Mouse (Mus musculus) erythroblast, embryonic 14.5 days (primary cell): ENCODE measurements around the gene Aimp2. TPM values are rescaled to one million over a fixed set of nuclear protein-coding genes. Genes with fewer than 3 reads are reported as not detected.
A peak's percentile ranks its signal among the peaks of the same experiment; 100 is the strongest.

ENCODE experiments used
- H3K27me3 ChIP-seq: 2 replicates; pipeline ENCODE4 v1.6.1; 2012; ENCODE audit warnings: inconsistent platforms; ENCODE audit not compliant: control insufficient read depth
- H3K36me3 ChIP-seq: 2 replicates; pipeline ENCODE4 v1.6.1; 2012; ENCODE audit warnings: mild to moderate bottlenecking, inconsistent platforms; ENCODE audit not compliant: control insufficient read depth
- H3K4me1 ChIP-seq: 2 replicates; pipeline ENCODE4 v1.6.1; 2012; ENCODE audit warnings: inconsistent platforms; ENCODE audit not compliant: control insufficient read depth
- H3K4me3 ChIP-seq: replicated peaks from 2 replicates; pipeline ENCODE3; 2012; ENCODE audit warnings: moderate library complexity, mild to moderate bottlenecking, inconsistent platforms
- H3K9me3 ChIP-seq: 2 replicates; pipeline ENCODE4 v1.6.1; 2012; ENCODE audit warnings: low read length, inconsistent platforms, mixed read lengths; ENCODE audit not compliant: control insufficient read depth
- GATA1 ChIP-seq: IDR thresholded peaks from 2 replicates; pipeline ENCODE4 v1.6.1; 2012; ENCODE audit warnings: low read length, inconsistent platforms, mixed read lengths
- TAL1 ChIP-seq: IDR thresholded peaks from 3 replicates; pipeline ENCODE4 v1.6.1; 2012; ENCODE audit warnings: low read length, inconsistent platforms, mixed read lengths
- polyA plus RNA-seq: library from polyadenylated mRNA; stranded (reverse); fragments of >175 nt; gene quantifications from 2 replicates; pipeline ENCODE4 v1.2.3, GENCODE M21; 2012

Aimp2 gene
- polyA plus RNA-seq, 1 experiment = 6.0 TPM

DNA sequence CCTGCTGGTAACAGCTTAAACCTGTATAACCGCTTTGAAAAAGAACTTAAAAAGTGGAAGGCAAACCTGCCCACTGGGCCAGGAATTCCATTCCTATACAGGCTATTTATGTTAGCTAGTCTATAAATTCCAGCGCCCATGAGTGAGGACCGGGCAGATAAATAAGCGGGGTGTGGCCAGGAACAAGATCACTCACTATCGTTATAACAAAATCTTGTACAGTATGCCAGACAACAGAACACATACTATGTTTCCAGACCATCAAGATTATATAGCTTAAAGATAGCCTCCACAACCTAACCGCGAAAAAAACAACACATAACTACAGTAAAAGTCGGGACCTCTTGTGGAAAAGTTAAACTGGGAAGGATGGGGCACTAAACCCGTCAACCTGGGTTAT is 721 bp downstream of the Aimp2 start:
- Histone ChIP-seq H3K4me1 (peaks cover 57% of the 10 kb centered on the region), H3K9me3 (no peaks in the 10 kb centered on the region), H3K4me3 (peak overlapping the region; percentile 77), H3K27me3 (no peaks in the 10 kb centered on the region), H3K36me3 (peaks cover 66% of the 10 kb centered on the region)
- TF ChIP-seq GATA1 (no peak), TAL1 (no peak)

DNA sequence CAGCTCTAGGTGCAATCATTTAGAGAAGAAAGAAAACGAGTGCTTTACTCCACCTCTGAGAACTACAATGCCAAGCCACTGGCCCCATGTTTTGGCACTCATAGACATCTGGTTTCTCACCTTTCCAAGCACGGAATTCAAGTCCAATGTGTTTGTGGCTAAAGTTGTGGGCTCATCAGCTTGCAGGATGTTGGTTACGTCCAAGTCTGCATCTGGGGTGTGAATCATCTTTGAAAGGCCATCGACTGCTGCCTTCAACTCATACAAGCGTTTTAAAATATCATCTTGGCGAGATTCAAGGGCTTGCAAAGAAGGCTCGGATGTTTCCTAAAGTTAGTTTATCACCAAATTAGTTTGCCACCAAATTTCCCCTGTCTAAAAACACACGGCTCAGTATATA is 3.2 kb downstream of the Aimp2 start:
- Histone ChIP-seq H3K4me3 (no peak overlapping the region), H3K27me3 (no peaks in the 10 kb centered on the region), H3K36me3 (peaks cover 69% of the 10 kb centered on the region), H3K9me3 (no peaks in the 10 kb centered on the region), H3K4me1 (peaks cover 70% of the 10 kb centered on the region)
- TF ChIP-seq TAL1 (no peak), GATA1 (no peak)

DNA sequence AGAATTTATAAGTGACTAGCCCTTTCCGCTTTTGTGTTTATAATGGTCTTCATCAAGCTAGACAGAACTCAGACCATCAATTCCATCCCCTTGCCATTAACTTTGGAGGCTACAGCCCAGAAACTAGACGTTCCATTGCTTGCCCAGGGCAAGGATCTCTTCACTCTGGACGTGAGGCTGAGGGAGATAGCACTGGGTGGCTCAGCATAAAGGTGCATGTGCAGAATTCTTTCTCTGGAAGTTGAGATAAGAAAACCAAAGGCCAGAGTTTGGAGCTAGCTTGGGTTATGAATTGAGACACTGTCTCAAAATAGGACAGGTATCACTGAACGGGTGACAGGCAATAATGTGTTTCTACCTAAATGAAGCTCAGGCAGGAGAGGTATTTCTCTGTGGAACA is 5.8 kb downstream of the Aimp2 start:
- no peaks in the 10 kb centered on the region for H3K9me3 ChIP-seq

DNA sequence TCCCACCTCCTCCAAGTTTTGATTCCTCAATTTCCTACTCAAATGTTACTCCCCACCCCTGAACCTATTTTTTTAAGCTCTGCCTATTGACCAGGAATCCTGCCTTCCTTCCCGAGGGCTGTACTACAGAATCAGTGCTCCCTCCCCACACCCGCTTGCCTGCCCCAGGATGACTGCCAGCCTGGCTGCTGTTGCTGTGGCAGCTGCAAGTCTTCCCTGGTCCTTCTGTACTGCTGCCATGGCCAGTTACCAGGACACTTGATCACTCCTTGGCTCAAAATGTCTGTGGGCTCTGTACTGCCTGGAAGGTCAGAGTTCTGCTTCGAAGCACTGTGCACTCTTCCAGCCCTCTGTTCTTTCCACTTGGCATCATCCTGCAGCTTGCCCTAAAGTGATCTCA is 7.5 kb downstream of the Aimp2 start:
- Histone ChIP-seq H3K36me3 (peaks cover 100% of the 10 kb centered on the region), H3K4me1 (peaks cover 40% of the 10 kb centered on the region), H3K27me3 (no peaks in the 10 kb centered on the region), H3K4me3 (no peak overlapping the region), H3K9me3 (no peaks in the 10 kb centered on the region)
- TF ChIP-seq GATA1 = no peak
- TF ChIP-seq TAL1 = no peak

More for the DNA sequence above, 5.8 kb downstream of the Aimp2 start:
- no peaks in the 10 kb centered on the region for H3K27me3 ChIP-seq
- H3K4me1 ChIP-seq = peaks cover 54% of the 10 kb centered on the region
- no peak overlapping the region for H3K4me3 ChIP-seq
- peaks cover 95% of the 10 kb centered on the region for H3K36me3 ChIP-seq
- TF ChIP-seq TAL1 (no peak), GATA1 (no peak)

DNA sequence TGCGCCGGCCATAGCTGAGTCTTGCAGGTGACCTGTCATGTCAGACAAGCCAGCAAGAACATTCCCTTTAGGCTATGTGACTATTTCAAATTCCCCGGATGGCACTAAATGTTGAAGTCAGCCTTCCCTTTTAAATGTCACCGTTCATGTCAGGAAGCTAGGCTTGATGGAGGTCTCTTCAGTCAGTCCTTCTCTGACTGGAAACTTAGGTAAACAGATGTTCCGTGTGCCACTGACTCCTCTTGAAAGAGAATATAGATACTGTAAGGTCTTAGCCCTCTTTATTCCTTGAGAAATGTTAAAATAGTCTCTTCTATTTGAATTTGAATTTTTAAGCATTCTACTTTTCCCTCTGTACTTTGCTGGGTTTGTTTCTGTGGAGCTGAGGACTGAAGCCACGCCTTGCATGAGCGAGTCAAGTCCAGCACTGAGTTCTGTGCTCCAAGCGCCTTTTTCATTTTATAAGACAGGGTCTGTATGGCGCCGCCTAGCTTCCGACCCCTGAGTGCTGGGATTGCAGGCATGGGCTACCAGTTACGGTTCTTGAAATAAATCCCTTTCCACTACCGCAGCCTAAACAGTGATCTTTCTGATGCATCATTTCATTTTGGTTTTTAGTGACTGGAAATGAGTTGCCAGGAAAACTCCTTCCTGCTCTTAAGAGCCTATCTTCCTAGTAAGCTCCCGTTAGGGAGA is 11.9 kb downstream of the Aimp2 start, which contains the start of gene Ankrd61:
Ankrd61 (minus strand) TSS at position 51 of the 696 bp plus-strand sequence.
- TF ChIP-seq TAL1 (no peak), GATA1 (no peak)

DNA sequence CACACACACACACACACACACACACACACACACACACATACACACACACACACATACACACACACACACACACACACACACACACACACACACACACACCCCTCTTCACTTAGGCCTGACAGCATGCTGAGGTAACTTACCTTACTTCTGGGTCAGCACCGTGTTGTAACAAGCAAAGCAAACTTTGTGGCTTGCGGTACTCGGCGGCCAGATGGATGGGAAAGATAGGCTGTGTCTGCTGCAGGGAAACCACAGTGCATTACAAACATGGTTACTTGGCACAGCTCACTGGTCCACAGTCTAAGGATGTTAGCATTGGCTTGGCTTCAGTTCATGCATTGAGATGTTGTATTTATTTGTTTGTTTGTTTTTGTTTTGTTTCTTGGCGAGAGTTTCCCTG is 16.3 kb downstream of the Aimp2 start:
- Histone ChIP-seq H3K9me3 (no peaks in the 10 kb centered on the region), H3K4me1 (peaks cover 24% of the 10 kb centered on the region), H3K4me3 (no peak overlapping the region), H3K36me3 (peaks cover 100% of the 10 kb centered on the region), H3K27me3 (no peaks in the 10 kb centered on the region)
- TF ChIP-seq GATA1 (peak; percentile 24; the same call in 1 of the 2 replicates), TAL1 (no peak)

More for the DNA sequence above, 11.9 kb downstream of the Aimp2 start, which contains the start of gene Ankrd61:
- H3K4me3 ChIP-seq = no peak within 1 kb of the TSS
- peaks cover 20% of the 10 kb centered on the region for H3K4me1 ChIP-seq
- H3K36me3 ChIP-seq = peaks cover 100% of the 10 kb centered on the region
- H3K27me3 ChIP-seq = no peaks in the 10 kb centered on the region
- no peaks in the 10 kb centered on the region for H3K9me3 ChIP-seq

DNA sequence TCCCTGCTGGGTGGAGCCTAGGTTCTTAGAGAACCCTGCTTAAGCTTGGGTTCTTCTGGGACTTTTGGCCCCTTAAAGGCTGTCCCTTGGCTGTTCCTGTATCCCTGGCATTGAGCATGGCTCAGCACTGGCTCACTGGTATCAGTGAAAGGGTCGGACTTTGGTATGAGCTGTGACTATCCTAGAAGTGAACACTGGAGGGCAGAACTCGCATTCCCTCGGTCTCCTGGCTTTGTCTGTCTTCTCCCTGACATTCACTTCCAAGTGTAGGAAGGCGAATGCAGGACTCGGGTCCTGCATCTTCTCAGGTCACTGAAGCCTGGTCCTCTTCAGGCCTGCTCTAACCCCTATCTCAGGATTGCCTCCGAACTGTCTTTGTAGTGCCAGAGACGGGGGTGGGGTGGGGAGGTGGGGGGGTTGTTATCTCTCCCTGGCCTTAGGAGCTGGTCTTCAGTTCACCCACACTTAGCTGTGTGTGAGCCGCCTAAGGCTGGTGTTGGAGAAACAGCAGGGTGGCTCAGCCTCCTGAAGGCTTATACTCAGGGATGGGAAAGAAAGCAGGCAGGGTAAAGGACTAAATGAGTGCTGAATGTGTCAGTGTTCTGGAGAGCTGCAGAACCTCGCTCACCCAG is 17.3 kb downstream of the Aimp2 start:
- no peak overlapping the region for H3K4me3 ChIP-seq
- TF ChIP-seq GATA1 = no peak
- no peak for TF ChIP-seq TAL1
- H3K9me3 ChIP-seq = no peaks in the 10 kb centered on the region
- H3K4me1 ChIP-seq = peaks cover 24% of the 10 kb centered on the region
- no peaks in the 10 kb centered on the region for H3K27me3 ChIP-seq
- peaks cover 100% of the 10 kb centered on the region for H3K36me3 ChIP-seq

DNA sequence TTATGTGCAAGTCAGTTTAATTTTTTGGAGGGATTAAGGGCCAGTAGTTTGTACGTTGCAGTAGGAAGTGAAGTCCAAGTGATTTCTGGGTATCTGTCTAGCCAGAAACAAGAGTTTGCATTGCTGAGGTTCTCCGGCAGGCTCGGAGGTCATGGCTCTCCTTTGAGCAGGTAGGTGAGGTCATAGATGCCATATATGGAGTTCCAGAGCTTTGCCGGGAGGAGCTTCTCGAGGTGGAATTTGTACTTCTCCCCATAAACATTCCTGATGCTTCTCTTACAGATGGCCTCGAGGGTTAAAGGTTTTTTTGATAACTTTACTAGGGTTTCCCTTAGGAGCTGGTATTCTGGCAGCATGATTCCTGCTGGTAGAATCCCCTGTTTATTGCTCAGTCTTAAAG is 18.9 kb downstream of the Aimp2 start:
- TF ChIP-seq GATA1 (no peak), TAL1 (no peak)
- Histone ChIP-seq H3K36me3 (peaks cover 100% of the 10 kb centered on the region), H3K9me3 (peaks cover 4% of the 10 kb centered on the region), H3K4me1 (peaks cover 24% of the 10 kb centered on the region), H3K4me3 (no peak overlapping the region), H3K27me3 (no peaks in the 10 kb centered on the region; the same call in 1 of the 2 replicates)

DNA sequence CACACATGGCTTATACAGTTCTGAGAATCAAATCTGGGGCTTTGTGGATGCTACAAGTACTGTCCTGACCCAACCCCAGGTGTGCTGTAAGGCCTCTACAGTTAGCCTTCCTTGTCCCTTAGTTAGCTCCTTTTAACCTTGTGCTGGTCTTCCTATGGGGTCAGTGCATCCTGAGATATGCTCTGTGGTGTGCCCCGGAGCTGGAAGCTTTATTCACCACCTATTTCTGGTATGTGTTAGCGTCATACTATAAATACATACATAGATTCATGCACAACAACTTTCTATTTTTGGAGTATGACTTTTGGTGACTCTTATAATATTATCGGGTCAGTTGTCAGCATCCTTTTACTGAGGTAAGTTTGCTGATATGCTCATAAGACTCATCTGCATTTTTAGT is 24.4 kb downstream of the Aimp2 start:
- Histone ChIP-seq H3K9me3 (peaks cover 27% of the 10 kb centered on the region), H3K4me3 (no peak overlapping the region), H3K36me3 (peaks cover 100% of the 10 kb centered on the region), H3K27me3 (no peaks in the 10 kb centered on the region; the same call in 1 of the 2 replicates), H3K4me1 (no peaks in the 10 kb centered on the region; the same call in 1 of the 2 replicates)
- TF ChIP-seq TAL1 = no peak
- no peak for TF ChIP-seq GATA1
